Mouse (Mus musculus) embryonic fibroblast, embryonic 13.5 days (primary cell): ENCODE measurements around the gene Ncbp3.

Source experiments
- CTCF ChIP-seq: IDR thresholded peaks from 2 replicates; pipeline ENCODE4 v1.5.1; 2011; ENCODE audit warnings: mild to moderate bottlenecking, control low read depth, low read length, moderate library complexity, borderline replicate concordance; ENCODE audit not compliant: insufficient read depth
- POLR2A ChIP-seq: IDR thresholded peaks from 2 replicates; pipeline ENCODE4 v1.6.1; 2011; ENCODE audit warnings: low read depth, mild to moderate bottlenecking, control low read depth, low read length, moderate library complexity

DNA sequence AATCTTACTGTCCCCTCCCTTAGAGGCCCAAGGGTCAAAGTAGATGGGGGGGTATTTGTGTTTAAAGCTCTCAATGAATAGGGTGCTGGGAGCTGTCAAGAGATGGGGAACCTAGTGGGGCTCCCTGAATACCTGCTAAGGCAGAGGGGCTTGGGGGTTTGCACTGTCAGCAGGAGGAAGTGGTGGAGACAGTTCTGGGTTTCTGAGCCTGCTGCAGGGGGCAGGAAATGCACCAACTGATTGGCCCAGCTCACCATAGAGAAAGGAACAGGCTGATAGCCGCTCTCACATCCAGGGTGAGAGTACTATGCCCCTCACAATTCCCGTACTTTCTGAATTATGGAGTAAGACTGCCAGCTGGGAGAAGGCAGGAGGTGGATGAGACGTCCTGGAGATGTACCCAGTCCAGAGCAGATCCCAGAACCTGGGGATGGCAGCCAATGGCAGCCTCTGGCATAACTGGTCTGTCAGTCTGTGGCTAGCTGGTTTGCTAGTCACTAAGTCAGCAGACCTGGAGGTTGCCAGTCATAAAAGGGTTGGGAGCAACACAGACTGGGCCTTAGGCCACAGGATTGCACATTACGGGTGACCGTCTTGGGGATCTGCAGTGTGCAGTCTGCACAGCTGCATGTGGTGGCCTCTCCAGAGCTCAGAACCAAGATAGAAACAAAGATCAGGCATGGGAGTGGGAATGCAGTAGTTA lies 60.8 kb downstream of the Ncbp3 start:
- no peak for TF ChIP-seq POLR2A
- TF ChIP-seq CTCF, result no peak
